Mouse (Mus musculus): ENCODE measurements around the gene Ubqln1.

Ubqln1 gene

DNA sequence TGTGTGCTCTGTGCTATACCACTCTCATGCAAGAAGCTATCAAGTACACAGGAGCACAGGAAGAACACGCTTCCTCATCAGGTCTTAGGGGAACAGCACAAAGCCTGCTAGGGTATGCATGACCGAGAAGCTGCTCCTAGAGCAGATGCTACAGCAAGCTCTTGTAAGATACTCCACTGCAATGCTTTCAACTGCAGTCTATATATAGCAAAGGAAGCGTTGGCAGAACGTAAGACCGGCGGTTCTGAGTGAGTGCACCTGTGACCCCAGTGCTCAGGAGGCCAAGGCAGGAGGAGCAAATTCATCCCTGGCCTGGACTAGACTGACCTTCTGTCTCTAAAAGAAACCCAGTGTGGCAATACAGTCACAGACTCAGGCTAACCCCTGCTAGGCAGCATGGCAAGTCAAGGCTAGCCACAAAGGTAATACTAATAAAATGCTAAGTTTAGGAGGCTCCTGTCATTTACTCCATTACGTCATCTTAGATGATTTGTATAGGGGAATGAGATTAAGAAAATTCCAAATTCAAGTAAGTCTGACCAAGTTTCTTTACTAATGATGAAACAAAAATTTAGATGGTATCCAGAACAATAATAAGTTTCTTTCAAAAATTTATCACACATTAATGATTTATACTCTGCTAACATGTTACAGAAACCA, 17.3 kb downstream of the Ubqln1 start:
- no peak for DNase-seq

DNA sequence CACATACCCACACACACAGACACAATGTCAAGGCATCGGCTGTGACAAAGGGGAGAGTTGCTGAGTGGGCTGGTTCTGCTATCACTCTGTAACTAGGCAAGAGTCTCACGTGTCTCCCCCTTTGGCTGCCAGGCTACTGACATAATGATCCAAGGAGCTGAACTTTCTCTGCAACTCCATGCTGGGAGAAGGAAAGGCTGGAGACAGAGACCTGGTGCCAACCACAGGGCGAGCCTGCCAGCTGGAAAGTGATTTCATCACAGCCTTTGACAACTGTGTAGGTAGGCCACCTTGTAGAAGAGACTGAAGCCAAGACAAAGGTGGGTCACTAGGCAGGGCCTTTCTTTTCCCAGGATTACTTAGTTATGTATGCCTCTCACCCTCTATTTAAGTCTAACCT, 18.2 kb downstream of the Ubqln1 start:
- no peak for DNase-seq

DNA sequence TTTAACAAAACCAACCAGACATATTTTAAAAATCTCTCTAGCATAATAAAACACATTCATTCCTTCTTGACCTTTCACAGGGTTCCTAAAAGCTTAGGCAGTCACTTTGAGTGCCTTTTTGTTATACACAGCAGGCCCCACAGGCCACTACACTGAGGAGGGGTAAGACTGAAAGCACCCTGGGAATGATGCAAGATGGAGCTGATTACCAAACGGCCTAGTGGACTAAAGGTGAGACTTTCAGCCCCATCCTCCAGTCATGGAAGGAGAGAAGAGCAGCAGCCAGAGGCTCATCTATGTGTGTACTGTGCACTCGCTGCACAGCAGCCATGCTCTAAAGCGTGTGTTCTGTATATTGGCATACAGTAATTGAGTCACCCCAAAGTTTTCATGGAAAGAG, 20.5 kb downstream of the Ubqln1 start:
- no peak for DNase-seq

DNA sequence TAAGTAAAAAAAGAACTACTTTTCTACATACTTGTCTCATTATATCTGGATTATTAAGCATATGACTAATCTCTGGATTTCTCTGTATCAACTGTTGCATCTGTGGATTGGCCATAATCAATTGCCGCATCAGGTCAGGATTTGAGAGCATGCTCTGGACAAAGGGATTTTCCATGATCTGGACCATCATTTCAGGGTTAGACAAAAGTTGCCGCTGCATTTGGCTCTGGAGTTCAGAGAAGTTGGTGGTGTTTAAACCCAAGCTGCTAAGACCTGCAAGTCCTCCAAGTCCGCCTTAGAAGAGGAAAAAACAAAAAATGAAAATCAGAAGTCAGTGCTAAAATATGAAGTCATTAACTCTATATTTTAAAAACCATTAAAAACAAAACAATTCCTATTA, 22.2 kb downstream of the Ubqln1 start:
- DNase-seq: no peak

DNA sequence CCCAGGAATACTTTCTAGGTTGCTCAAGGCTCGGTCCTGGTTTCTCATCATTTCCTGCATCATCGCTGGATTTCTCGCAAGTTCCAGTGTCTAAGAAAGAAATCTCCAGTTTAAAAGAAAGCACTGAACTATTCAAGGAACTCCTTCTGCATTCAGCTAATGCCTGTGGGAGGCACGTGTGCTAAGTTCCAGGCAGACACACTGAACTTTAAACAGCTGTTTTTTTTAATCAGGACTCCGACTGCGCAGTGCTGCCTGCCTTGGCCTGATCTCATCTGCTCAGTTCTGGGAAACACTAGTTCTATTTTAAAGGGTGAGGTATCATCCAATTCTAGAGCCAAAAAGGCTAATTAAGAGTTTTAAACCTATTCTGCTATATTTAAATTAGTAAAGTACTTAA, 23.3 kb downstream of the Ubqln1 start:
- DNase-seq: no peak

DNA sequence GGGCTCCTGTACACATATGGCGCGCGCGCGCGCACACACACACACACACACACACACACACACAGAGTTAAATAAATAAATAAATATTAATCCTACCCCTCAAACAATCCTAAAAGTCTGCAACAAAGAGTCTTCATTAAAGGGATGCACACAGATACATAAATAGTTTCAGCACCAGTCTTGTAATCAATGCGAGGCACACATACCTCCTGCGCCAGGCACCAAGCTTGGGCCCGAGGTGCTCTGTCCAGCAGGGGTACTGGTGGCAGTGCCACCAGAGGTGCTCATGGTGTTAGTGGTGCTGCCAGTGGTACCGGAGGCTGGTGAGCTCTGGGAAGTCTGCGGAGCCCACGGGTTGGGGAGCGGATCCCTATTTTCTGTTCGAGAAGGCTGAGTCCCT, 23.9 kb downstream of the Ubqln1 start:
- DNase-seq: no peak

DNA sequence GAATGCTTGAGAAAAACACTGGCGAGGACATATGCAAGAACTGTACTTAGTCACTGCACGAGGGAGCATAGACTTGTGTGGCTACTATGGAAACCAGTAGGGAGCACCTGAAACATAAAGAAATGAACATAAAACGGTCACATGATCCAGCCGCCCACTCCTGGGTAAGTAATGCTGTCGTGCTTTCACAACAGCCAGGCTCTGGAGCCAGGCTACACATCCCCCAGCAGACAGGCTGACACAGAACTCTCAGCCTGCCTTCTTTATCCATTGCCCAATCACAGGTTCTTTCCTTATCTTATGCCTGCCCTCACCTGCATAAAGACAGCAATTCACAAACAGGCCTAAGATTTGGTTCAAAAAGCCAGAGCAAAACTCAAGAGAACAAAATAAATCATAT, 26.0 kb downstream of the Ubqln1 start:
- DNase-seq: no peak

DNA sequence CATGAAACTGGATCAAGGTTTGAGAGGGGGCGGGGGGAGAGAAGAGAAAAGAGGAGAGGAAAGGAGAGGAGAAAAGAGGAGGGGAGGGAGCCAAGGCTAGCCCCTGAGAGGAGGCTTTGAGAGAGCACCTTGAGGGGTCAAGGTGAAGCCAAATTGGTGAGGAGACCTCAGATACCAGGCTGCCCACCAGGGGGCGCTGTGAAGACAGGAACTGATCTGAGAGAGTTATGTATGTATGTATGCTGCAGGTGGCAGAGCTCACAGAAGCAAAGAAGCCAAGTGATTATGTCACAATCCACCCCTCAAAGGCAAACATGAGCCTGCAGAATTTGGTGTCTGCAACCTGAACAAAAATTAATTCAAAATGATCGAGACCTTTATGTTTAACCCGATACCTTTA, 27.0 kb downstream of the Ubqln1 start:
- peak; percentile 90 for DNase-seq

DNA sequence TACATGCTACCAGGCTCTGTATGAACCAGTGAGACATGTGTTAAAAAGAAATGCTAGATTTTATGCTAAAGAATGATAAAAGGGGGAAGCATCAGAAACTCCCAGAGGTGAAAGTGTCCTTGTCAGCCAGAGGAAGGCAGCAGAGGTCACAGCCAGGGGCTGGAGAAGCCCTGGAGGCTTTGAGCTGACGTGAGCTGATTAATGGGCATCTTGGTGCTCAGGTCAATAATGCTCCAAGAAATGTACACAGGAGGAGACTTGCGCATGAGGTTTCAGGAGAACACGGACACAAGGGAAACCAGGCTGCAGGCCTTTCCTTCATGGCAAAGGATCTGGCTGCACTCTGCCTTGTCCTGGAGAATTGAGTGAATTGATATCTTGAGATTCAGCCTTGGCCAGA, 27.7 kb downstream of the Ubqln1 start:
- no peak for DNase-seq

DNA sequence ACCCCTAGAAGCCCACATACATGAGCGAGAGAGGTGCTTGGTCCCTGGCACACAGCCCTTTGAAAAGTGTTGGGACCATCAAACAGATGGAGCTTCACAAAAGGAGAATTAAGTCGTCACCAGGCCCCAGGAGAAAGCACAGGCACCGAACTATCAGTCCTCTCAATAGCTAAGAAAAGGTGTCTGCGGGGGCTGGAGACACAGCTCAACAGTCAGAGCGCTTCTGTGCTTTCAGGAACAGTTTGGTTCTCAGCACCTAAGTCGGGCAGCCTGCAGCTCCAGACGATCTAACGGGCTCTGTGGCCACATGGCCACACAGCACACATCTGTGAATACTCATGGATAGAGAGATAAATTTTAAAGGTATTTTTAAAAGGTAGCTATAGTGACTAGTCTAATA, 29.2 kb downstream of the Ubqln1 start:
- DNase-seq: no peak

DNA sequence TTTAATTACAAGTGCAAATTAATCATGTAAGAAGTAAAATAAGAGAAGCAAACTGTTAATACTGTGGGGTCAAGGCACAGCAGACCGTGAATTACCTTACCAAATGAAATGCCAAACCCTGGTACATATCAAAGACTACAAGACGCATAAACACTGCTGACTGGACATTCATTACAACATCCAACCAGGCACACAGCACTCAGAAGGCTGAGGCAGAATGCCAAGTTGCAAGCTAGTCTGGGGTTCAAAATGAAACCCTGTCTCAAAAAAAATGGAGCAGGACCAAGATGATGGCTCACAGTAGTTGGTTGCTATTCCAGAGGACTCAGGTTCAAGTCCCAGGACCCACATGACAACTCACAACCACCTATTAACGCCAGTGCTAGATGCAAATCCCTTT, 31.3 kb downstream of the Ubqln1 start:
- no peak for DNase-seq

DNA sequence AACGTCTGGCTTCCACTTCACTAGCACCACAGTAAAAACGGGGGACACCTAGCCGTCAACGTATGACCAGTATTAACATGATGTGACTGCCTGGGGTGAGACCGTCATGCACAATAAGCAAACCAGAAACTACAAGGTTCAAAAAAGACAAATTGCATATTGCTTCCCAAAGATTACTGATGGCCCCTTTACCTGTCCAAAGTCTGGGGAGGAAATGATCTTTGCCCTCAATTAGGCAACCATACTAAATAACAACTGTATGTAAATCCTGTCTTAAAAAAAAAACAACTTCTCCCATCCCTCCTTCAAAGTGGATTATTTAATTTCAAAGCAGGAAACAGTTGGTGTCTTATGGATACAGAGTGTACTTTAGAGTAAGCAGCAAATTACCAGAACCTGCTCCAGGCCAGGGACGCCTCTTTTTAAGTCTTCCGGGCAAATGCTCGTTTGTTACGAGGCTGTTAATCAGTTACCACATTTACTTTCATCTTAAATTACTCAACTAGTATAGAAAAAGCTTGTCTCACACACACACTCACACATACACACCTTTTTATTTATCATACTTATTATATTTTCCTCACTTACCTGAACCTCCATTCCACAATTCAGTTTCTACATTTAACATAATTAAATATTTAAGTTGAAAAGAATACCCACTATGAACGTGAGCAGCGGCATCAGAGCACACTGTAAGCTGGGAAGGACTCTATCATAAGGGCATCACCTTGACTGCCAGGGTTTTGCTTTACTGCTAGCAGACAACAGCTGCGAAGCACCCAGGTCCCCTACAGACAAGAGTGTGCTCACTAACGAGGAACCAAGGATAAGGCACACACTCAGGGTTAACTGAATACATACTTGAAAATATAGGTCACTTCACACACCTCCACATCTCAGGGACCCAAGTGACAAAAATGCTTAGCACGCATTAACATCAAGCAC, 33.6 kb downstream of the Ubqln1 start:
- DNase-seq: no peak

DNA sequence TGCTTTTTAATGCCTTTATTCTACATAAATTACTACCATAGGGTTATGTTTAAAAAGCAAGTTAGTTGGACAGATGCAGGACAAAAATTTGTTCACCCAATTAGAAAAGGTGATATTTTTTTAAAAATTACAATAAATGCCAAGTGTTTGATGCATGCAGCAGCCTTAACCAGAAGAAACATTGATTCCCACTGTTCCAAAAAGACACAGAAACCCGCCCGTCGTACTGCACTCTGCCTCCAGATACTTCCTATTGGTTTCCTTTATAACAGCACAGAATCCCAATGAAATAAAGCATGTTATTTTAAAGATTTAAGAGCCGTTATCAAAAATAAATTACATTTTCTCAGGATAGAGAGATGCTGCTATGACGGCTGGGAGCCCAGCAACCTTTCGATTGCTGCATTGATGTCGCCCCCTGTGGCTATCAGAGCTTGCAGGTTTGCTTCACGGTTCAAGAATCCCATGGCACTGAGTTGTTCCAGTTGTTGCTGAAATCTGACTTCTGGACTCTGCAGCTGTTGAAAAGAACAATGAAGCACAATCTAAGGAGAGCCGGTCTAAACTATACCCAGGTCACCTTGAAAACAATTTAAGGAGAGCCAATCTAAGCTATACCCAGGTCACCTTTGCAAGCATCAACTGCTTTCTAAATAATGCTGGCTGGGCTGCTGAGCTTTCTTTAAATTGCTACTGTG, 37.8 kb downstream of the Ubqln1 start:
- DNase-seq: peak; percentile 98

DNA sequence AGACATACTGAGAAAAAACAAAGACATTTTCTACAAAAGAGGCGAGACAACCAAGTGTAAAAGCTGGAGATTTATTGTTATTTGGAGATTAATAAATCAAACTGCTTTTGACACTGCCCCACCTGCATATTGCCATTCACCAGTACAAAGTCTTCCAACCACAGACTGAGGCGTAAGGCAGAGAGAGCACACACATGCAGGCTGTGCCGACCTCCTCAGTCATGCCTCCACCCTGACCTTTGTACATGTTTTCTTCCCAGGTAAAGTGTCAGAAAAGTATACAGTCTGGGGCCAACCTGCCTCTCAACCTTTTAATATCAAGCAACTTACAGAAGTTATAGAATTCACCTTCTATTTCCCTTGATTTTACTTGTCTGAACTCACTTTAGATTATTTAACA, 39.3 kb downstream of the Ubqln1 start:
- DNase-seq: no peak

DNA sequence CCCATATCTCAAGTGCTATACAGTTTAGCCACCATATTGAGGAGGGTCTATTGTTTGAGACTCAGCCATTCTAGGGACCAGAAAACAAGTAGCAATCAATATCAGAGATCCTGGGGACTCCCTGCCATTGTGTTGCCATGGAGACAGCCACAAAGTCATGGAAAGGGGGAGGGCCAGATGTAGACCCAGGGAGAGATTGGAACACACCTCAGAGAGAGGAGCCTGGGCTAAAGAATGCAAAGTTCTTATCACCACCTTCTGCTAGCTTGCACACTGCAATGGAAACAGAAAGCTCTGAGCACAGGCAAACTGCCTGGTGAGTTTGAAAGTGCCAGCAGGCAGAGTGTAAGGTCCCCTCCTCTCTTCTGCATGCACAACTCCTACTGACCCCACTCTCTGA, 47.3 kb downstream of the Ubqln1 start:
- no peak for DNase-seq

DNA sequence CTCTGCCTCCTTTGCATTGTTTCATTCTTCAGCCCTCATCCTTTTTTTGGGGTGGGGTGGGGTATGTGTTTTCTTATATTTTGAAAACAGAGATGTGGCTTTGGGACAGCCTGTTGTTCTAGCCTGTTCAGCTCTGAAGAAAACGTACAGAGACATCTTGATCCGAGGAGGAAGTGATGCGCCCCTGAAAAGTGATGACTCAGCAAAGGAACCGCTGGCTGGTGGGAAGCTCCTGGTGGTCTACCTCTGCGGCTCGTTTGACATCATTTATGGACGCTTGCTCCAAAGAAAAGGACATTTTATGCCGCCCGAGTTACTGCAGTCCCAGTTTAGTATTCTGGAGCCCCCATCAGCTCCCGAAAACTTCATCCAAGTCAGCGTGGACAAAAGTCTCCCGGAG, 52.1 kb downstream of the Ubqln1 start:
- DNase-seq: no peak

DNA sequence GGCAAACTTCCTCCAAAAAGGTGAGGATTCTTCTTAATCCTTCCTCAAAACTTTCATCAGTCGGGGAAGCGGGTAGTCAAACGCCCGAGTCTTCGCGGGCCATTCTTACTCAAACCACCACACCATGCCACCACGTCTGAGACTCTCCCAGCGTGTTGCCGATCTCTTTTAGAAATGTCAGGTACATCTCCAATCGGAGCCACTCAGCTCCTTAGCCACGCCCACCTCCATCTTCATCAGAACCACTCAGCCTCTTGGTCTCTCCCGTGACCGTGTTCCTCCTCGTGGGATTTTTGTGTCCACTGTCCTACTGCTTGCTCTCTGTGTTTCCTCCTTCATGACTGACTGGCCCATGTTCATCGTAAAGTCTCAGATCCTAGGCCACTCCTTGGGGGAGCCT, 54.7 kb downstream of the Ubqln1 start:
- no peak for DNase-seq

DNA sequence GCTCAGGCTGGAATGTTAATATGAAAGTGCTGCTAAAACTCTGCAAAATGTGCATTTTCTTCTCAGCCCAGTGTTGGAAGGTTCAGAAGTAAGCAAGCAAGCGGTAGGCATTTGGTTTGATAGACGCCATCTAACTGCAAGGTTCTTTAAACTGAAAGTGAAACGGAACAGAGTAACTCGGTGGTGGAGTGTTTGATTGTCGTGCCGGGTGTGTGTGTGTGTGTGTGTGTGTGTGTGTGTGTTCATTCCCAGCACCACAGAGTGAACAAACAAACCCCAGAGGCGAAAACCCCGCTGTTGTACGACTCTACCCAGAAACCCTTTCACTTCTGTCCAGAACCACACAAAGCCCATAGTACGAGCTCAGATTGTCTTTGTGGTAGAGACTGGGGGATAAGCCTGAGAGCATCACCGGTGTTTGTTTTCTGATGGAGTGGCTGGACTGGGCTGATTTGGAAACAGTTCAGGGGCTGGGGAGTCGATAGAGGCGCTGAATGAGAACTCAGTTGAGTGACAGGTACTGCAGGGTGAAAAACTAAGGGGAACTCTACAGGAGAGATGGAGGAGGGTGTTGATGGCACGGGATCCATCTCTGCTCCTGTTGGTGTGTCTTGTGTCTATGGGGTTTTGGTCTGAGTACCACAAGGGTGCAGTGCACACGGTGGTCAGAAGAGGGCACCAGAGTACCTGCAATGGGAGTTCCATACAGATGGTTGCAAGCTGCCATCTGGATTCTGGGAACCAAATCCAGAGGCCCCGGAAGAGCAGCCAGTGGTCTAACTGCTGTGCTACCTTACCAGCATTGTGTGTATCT, 57.1 kb downstream of the Ubqln1 start:
- peak; percentile 94 for DNase-seq

DNA sequence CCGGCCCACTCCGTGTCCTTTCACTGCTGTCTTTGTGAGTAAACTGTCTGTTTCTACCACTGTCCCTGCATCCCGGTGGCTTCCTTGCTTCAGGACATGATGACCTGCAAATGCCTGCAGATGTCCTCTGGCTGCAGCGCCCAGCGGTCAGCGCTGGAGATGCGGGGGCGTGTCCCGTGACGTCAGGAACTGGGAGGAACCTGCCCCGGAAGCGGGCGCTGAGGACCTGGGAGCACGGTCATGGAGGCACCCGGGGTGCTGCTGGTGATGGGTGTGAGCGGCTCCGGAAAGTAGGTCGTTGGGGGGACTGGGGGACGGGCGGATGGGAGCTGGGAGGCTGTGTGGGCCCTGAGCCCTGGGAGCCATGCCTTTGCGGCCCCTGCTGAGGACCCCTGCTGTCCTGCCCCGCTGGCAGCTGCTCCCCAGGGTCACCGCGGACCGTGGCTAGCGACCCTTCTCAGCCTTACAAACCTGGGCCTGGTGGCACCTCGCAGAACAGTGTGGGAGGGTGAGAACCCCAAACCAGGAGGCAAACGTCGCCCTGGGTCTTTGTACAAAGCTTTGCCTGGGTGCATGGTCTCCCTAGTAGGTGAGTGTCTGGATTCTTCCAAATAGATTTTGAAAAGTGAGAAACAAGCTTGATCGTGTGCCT, 57.9 kb downstream of the Ubqln1 start, which contains the start of gene Idnk:
Gene Idnk (plus strand): TSS at position 203 of the 652 bp plus-strand sequence.
- DNase-seq: peak; percentile 94

DNA sequence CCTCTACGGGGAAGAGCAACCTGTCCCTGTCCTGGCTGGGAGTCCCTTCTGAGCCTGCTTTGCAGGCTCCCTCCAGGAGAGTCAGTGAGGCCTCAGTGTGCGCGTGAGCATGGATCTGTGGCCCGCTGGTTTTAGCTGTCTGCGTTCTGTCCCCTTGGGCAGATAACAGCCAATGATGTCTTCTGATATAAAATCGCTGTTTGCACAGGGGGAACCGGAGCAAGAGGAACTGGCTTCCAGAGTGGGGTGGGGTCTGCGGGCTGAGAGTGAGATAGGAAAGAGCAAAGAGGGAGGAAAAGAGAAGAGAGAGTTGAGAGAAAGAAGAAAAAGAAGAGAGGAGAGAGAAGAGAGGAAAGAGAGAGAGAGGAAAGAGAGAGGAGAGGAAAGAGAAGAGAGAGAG, 58.4 kb downstream of the Ubqln1 start:
- no peak for DNase-seq

DNA sequence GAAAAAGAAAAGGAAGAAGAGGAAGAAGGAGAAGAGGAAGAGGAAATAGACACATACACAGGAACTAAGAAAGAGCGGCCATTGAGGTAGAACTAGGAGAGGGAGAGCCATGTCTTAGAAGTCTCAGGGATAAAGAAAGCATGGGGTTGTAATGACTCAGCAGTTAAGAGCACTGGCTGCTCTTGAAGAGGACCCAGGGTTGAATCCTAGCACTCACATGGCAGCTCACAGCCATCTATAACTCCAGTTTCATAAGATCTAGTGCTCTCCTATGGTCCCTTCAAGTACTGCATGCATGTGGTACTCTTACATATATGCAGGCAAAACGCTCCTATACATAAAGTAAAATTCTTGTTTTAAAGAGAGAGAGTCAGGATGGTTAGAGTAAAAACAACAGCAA, 59.4 kb downstream of the Ubqln1 start:
- no peak for DNase-seq

DNA sequence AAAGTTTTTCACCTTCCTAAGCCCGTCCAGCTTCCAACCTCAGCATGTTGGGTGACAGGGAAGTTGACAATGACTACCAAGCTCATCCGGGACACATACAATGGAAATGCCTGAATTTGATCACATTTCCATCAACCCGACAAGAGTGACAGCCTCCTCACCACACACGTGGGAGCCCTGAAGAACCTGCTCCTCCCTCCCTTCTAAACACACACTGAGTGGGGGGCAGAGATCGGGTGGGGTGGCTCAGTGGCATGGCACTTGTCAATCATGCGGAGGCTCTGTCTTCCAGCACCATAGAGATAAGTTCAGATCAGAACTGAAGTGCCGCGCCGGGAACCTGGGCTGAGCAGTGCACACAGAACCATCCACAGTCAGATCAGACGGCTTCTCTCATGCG, 65.0 kb downstream of the Ubqln1 start:
- no peak for DNase-seq

Measured in lung, postnatal 10 days (tissue).